Mouse (Mus musculus) liver, adult 2 months (tissue): ENCODE results near the gene Tmpo.

Experiments used
- CTCF ChIP-seq: fragments of 200-500 bp; IDR thresholded peaks from 2 replicates; pipeline ENCODE4 v1.5.1; 2011; ENCODE audit warnings: low read depth, low read length, control low read depth
- POLR2A ChIP-seq: fragments of 200-500 bp; IDR thresholded peaks from 2 replicates; pipeline ENCODE4 v1.6.1; 2011; ENCODE audit warnings: low read length, control low read depth; ENCODE audit not compliant: insufficient read depth; ENCODE audit errors: extremely low read depth

DNA sequence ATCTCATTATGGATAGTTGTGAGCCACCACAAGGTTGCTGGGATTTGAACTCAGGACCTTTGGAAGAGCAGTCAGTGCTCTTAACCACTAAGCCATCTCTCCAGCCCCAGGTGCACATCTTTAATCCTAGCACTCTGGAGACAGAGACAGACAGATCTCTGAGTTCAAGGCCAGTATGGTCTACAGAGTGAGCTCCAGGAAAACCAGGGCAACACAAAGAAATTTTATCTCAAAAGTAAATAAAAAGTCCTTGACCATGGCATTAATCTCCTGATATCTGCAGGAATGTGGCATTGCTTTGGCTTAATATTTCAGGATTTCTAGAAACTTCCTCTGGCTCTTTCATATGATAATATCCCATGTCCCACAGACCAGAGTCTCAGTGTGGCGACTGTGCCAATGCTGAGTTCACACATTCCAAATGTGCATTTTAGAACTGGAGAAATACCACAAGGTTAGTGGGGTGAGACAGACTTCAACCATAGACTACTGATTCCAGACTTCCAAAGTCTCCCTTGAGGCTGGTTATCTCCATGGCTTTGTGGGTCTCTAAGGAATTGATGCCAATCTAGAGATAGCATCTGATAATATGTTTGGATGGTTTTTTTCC is 52.5 kb downstream of the Tmpo start:
- TF ChIP-seq CTCF (no peak), POLR2A (no peak)
